Mouse (Mus musculus) intestine, postnatal 0 days (tissue): ENCODE results near the gene Rfx7. TPM values are rescaled to one million over a fixed set of nuclear protein-coding genes. Genes with fewer than 3 reads are reported as not detected.

Experiments
- ATAC-seq: fragments of 200-750 bp; cut with Nextera tagmentation; 2 replicates; pipeline ENCODE4 v1.8.0; 2017; ENCODE audit warnings: mild to moderate bottlenecking, moderate TSS enrichment, moderate library complexity
- H3K27ac ChIP-seq: fragments of 300-500 bp; sonication (generic); 2 replicates; pipeline ENCODE4 v1.5.1; 2014; ENCODE audit warnings: mild to moderate bottlenecking, low read depth, low read length, moderate library complexity
- H3K27me3 ChIP-seq: fragments of 300-500 bp; sonication (generic); replicated peaks from 2 replicates; pipeline ENCODE4 v1.6.1; 2014; ENCODE audit warnings: low read length, mixed read lengths; ENCODE audit not compliant: control insufficient read depth, insufficient read depth
- H3K36me3 ChIP-seq: fragments of 300-500 bp; sonication (generic); 2 replicates; pipeline ENCODE4 v1.6.1; 2014; ENCODE audit warnings: mild to moderate bottlenecking, moderate library complexity; ENCODE audit not compliant: control insufficient read depth, insufficient read depth
- H3K4me1 ChIP-seq: fragments of 300-500 bp; sonication (generic); replicated peaks from 2 replicates; pipeline ENCODE4 v1.6.1; 2014; ENCODE audit warnings: antibody characterized with exemption, low read length, mixed read lengths; ENCODE audit not compliant: control insufficient read depth, insufficient read depth
- H3K4me2 ChIP-seq: fragments of 300-500 bp; sonication (generic); replicated peaks from 2 replicates; pipeline ENCODE4 v1.6.1; 2014; ENCODE audit warnings: low read depth, mild to moderate bottlenecking, moderate library complexity
- H3K4me3 ChIP-seq: fragments of 300-500 bp; sonication (generic); 2 replicates; pipeline ENCODE4 v1.5.1; 2014; ENCODE audit warnings: low read depth, low read length
- H3K9ac ChIP-seq: fragments of 300-500 bp; sonication (generic); 2 replicates; pipeline ENCODE4 v1.6.1; 2014; ENCODE audit warnings: mild to moderate bottlenecking, low read depth, low read length
- H3K9me3 ChIP-seq: fragments of 300-500 bp; sonication (generic); 2 replicates; pipeline ENCODE4 v1.6.1; 2016; ENCODE audit warnings: mixed run types; ENCODE audit not compliant: control insufficient read depth
- CTCF ChIP-seq: sonication (generic); IDR thresholded peaks from 2 replicates; pipeline ENCODE4 v1.5.1; 2016; ENCODE audit warnings: low read depth, mild to moderate bottlenecking, control low read depth, antibody characterized with exemption, moderate library complexity
- WGBS: fragments of 180-500 bp; shearing (Covaris S2); extraction: QIAGEN DNeasy Blood & Tissue Kit; methylation state at CpG from one replicate; pipeline ENCODE4 v1.1.7; 2014; 5-methylcytosine and 5-hydroxymethylcytosine counted together
- polyA plus RNA-seq: library from polyadenylated mRNA; unstranded; fragments of >200 nt; fragmentation: Nextera tagmentation; extraction: Ambion mirVana; gene quantifications from 2 replicates; pipeline ENCODE4 v1.2.1, GENCODE M21; 2015

Rfx7 gene
- polyA plus RNA-seq, 1 experiment from 2014 or later, result 6.9 TPM

DNA sequence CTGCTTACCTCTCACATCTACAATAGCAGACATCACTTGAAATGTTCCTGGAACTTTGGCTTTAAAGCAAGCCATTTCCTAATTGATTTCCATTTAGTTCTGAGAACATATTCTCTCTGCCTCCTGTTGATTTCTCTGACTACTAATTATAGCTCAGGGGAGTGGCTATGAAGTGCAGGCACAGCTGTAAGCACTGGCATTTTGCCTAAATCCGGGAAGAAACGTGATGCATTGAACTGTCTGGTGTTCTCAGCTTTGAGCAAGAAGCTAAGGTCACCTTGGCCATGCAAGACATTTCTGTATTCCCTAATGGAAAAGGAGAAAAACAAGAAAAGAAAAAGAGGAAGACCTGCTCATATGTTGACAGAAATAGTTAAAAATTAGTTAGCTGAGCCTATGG is 96.6 kb downstream of the Rfx7 start:
- Histone ChIP-seq H3K4me2 (no peak overlapping the region; the same call in 1 of the 2 replicates), H3K27ac (no peak overlapping the region), H3K9ac (no peak overlapping the region), H3K27me3 (no peaks in the 10 kb centered on the region), H3K4me3 (no peak overlapping the region), H3K36me3 (no peaks in the 10 kb centered on the region), H3K4me1 (peaks cover 3% of the 10 kb centered on the region; the same call in 1 of the 2 replicates), H3K9me3 (no peaks in the 10 kb centered on the region)
- WGBS, result 5% methylated on average over 2 of the region's 2 CpGs
- no peak for ATAC-seq
- no peak for TF ChIP-seq CTCF

DNA sequence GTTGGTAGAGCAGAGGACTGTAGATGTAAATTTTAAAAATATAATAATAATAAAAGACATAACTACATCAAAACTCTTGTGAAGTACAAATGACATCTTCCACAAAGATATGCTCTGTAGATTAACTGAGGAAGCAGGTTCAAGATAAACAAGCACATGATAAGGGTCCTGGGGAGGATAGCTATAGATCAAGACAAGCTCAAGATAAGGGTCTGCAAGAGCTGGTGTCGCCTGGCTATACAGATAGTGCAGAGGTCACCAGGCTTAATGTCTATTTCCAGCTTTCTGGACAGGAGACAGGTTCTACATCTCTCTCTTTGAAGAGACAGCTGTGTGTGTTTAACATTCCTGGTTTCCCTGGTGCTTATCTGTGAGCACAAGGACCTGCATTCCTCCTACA is 100.2 kb downstream of the Rfx7 start:
- ATAC-seq, result no peak
- no peak for TF ChIP-seq CTCF
- Histone ChIP-seq H3K9ac (no peak overlapping the region), H3K27ac (no peak overlapping the region), H3K9me3 (no peaks in the 10 kb centered on the region), H3K4me3 (no peak overlapping the region), H3K4me1 (peaks cover 3% of the 10 kb centered on the region; the same call in 1 of the 2 replicates), H3K4me2 (no peak overlapping the region), H3K36me3 (no peaks in the 10 kb centered on the region), H3K27me3 (no peaks in the 10 kb centered on the region)
- WGBS, result 11% methylated on average over 1 of the region's 1 CpGs

DNA sequence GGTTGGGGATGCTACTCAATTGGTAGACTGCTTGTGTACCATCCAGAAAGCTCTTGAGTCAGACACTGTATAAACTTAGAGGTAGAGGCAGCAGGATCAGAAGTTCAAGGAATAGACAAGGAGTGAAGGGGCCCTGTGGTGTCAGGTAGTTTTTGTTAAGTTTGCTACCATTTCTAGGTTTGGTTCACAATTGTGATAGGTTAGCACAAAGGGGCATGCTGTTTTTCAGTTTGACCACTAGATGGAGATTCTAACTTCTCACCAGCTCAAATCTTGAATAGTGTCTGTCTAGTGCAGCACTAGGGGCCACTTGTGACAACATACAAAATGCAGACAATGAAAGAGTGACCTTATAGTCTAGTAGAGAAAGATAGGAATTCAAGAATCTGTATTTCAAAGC is 103.1 kb downstream of the Rfx7 start:
- Histone ChIP-seq H3K36me3 (no peaks in the 10 kb centered on the region), H3K9ac (no peak overlapping the region), H3K4me3 (no peak overlapping the region), H3K27me3 (no peaks in the 10 kb centered on the region), H3K4me2 (no peak overlapping the region), H3K27ac (no peak overlapping the region), H3K4me1 (0 out of 2 replicates have a peak, but pooled peaks cover 1% of the 10 kb centered on the region), H3K9me3 (no peaks in the 10 kb centered on the region)
- no peak for ATAC-seq
- peak; percentile 85 for TF ChIP-seq CTCF

DNA sequence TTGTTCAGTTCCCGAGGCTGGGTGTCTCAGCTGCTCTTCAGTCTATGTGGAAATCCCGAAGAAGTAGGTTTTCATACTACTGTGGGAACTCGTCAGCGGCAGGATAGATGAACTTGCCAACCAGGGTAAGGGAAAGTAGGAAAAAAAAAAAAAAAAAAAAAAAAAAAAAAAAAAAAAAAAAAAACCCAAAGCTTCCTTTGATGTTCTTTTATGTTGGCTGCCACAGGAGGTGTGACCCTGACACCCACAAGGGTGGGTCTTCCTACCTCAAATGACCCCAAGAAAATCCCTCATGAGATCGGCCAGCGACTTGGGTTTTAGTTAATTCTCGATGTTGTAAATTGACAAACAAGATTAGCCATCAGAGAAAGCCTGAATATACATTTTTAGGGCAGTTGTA is 104.5 kb downstream of the Rfx7 start:
- Histone ChIP-seq H3K4me1 (peaks cover 8% of the 10 kb centered on the region; the same call in 1 of the 2 replicates), H3K27me3 (no peaks in the 10 kb centered on the region), H3K9ac (no peak overlapping the region), H3K4me3 (no peak overlapping the region), H3K9me3 (no peaks in the 10 kb centered on the region), H3K36me3 (no peaks in the 10 kb centered on the region), H3K27ac (no peak overlapping the region), H3K4me2 (no peak overlapping the region)
- WGBS, result 80% methylated on average over 7 of the region's 7 CpGs
- no peak for TF ChIP-seq CTCF
- no peak for ATAC-seq

DNA sequence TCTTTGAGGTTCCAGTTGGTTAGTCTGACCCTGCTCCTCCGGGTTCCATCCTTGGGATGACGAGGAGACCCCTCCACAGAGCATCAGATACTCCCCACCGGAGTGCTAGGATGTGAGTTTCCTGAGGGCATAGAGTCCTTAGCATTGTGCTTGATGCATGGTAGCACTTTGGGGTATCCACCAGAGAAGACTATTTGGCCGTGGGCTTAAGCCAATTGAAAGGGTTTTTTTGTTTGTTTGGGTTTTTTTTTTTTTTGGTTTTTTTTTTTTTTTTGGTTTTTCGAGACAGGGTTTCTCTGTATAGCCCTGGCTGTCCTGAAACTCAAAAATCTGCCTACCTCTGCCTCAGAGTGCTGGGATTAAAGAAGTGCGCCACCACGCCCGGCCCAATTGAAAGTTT is 105.2 kb downstream of the Rfx7 start:
- Histone ChIP-seq H3K27ac (no peak overlapping the region), H3K27me3 (no peaks in the 10 kb centered on the region), H3K4me2 (no peak overlapping the region), H3K9ac (no peak overlapping the region), H3K9me3 (no peaks in the 10 kb centered on the region), H3K4me1 (peaks cover 8% of the 10 kb centered on the region; the same call in 1 of the 2 replicates), H3K36me3 (no peaks in the 10 kb centered on the region), H3K4me3 (no peak overlapping the region)
- no peak for TF ChIP-seq CTCF
- 88% methylated on average over 8 of the region's 8 CpGs for WGBS
- ATAC-seq, result no peak

DNA sequence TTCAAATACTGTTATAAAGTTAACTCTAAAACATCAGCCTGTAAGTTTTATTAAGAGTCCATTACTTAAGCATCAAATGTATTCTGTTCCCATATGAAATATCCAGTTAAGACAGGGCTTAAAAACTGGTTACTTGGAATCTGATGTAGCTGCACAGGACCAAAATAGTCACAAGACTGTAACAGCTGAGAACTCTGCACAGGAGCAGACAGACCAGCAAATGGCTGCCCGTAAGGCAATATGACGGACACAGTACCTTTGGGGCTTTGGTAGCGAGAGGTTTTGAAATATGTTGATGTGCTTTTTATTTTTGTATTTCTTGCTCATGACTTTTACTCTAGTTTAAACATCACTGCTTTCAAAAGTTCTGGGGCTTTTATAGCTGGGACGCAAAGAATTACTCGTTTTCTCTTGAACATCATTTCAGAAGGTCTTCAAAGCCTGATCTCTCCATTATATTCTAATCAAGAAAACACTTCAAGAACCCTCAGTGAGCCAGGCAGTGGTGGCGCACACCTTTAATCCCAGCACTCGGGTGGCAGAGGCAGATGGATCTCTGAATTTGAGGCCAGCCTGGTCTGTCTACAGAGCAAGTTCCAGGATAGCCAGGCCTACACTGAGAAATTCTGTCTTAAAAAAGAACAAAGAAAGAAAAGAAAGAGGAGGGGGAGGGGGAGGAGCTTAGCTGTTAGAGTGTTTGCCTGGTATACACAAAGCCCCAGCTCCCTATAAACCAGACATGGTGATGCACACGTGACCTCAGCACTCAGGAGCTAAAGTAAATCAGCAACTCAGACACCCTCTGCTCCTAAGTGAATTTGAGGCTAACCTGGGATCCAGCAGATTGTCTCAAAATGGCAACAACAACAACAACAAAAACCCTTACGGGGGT is 107.2 kb downstream of the Rfx7 start:
- 54% methylated on average over 9 of the region's 9 CpGs for WGBS
- Histone ChIP-seq H3K4me1 (peaks cover 8% of the 10 kb centered on the region; the same call in 1 of the 2 replicates), H3K9ac (no peak overlapping the region), H3K4me2 (peak overlapping the region; percentile 57), H3K27me3 (no peaks in the 10 kb centered on the region), H3K9me3 (no peaks in the 10 kb centered on the region), H3K4me3 (peak overlapping the region; percentile 20), H3K27ac (peak overlapping the region; percentile 84), H3K36me3 (no peaks in the 10 kb centered on the region)
- no peak for TF ChIP-seq CTCF
- peak; percentile 62 for ATAC-seq
